Comparison of ENCODE assay signal across 9 mouse cellular contexts in genomic region chr4:130292271-130292670, GRCm38 (mm10). TPM values are rescaled to one million over a fixed set of nuclear protein-coding genes. Genes with fewer than 3 reads are reported as not detected.
A peak's percentile ranks its signal among the peaks of the same experiment; 100 is the strongest.
DNase-seq lines count a peak whose midpoint lies in the region; ATAC-seq and TF ChIP-seq lines count a peak whose summit lies in the region.
"Had no signal": no experiment of that assay in that cellular context is flagged by ENCODE, and none has a peak within 500 bp of the region (broad histone marks: within the 10 kb centered on the region; RNA-seq: fewer than 3 reads in every experiment).

No protein-coding gene starts in this region.

- H3K9me3 ChIP-seq in neural tube, embryonic 15.5 days (replicated peaks) = no peaks in the 10 kb centered on the region
- H3K9me3 ChIP-seq in stomach, postnatal 0 days (ENCODE audit: control insufficient read depth, low read length) = no peaks in the 10 kb centered on the region
- H3K9me3 ChIP-seq: embryonic facial prominence, embryonic 15.5 days had no signal

- H3K9ac ChIP-seq in neural tube, embryonic 15.5 days (replicated peaks) = no peak overlapping the region
- H3K9ac ChIP-seq in stomach, postnatal 0 days (ENCODE audit: low read length) = no peak overlapping the region
- H3K9ac ChIP-seq: embryonic facial prominence, embryonic 15.5 days had no signal

- H3K36me3 ChIP-seq in neural tube, embryonic 15.5 days = no peaks in the 10 kb centered on the region
- H3K36me3 ChIP-seq in kidney, adult 2 months (ENCODE audit: control insufficient read depth, insufficient read depth, low read length) = no peaks in the 10 kb centered on the region
- no peaks in the 10 kb centered on the region for H3K36me3 ChIP-seq in stomach, postnatal 0 days (ENCODE audit: control insufficient read depth, insufficient read depth, low read length)
- H3K36me3 ChIP-seq: embryonic facial prominence, embryonic 15.5 days had no signal

- no peak overlapping the region for H3K4me2 ChIP-seq in neural tube, embryonic 15.5 days
- no peak overlapping the region for H3K4me2 ChIP-seq in stomach, postnatal 0 days (replicated peaks; ENCODE audit: low read depth)
- H3K4me2 ChIP-seq: embryonic facial prominence, embryonic 15.5 days had no signal

- no peak for TF ChIP-seq POLR2A in kidney, adult 2 months (IDR thresholded peaks at IDR 0.05; ENCODE audit: low read depth, low read length)

- H3K4me3 ChIP-seq in neural tube, embryonic 15.5 days (replicated peaks) = no peak overlapping the region
- H3K4me3 ChIP-seq in kidney, adult 2 months (ENCODE audit: insufficient read depth, low read depth, low read length) = no peak overlapping the region
- H3K4me3 ChIP-seq in stomach, postnatal 0 days (ENCODE audit: low read depth, low read length) = no peak overlapping the region
- H3K4me3 ChIP-seq: embryonic facial prominence, embryonic 15.5 days had no signal

- TF ChIP-seq CTCF in kidney, adult 2 months (conservative IDR thresholded peaks at IDR 0.05; ENCODE audit: insufficient read depth, insufficient read length, low read depth, low read length) = peak; percentile 97
- TF ChIP-seq CTCF in stomach, postnatal 0 days (IDR thresholded peaks at IDR 0.05; ENCODE audit: low read depth) = peak; percentile 97

- intact Hi-C loops in gastrocnemius, postnatal 14 days (cut with DNase I; ENCODE audit: low total_unique reads) = loop anchor here (2.0 kb wide), 1 partner anchor 27 kb away; no protein-coding TSS in a partner anchor

- TF ChIP-seq EP300 in stomach, postnatal 0 days (optimal IDR thresholded peaks at IDR 0.05) = no peak

- H3K4me1 ChIP-seq in neural tube, embryonic 15.5 days = 0 out of 2 replicates have a peak, but pooled peaks cover 2% of the 10 kb centered on the region
- H3K4me1 ChIP-seq in kidney, adult 2 months (ENCODE audit: control insufficient read depth, insufficient read depth, low read length) = no peaks in the 10 kb centered on the region; the same call in 1 of the 2 replicates
- H3K4me1 ChIP-seq in stomach, postnatal 0 days (replicated peaks; ENCODE audit: control insufficient read depth, insufficient read depth) = no peaks in the 10 kb centered on the region

- H3K27me3 ChIP-seq in neural tube, embryonic 15.5 days (replicated peaks) = no peaks in the 10 kb centered on the region
- H3K27me3 ChIP-seq in kidney, adult 2 months (replicated peaks; ENCODE audit: control insufficient read depth, insufficient read depth, low read length) = no peaks in the 10 kb centered on the region
- no peaks in the 10 kb centered on the region for H3K27me3 ChIP-seq in stomach, postnatal 0 days (ENCODE audit: control insufficient read depth, insufficient read depth, low read length)
- H3K27me3 ChIP-seq: embryonic facial prominence, embryonic 15.5 days had no signal

- H3K27ac ChIP-seq in neural tube, embryonic 15.5 days (replicated peaks) = no peak overlapping the region
- no peak overlapping the region for H3K27ac ChIP-seq in kidney, adult 2 months (ENCODE audit: insufficient read depth, low read depth, low read length)
- H3K27ac ChIP-seq in stomach, postnatal 0 days (replicated peaks) = no peak overlapping the region
- H3K27ac ChIP-seq: embryonic facial prominence, embryonic 15.5 days had no signal

- 3% methylated on average over 4 of the region's 4 CpGs for WGBS in neural tube, embryonic 15.5 days
- WGBS in kidney, adult 2 months = under 1% methylated on average over 4 of the region's 4 CpGs
- 2% methylated on average over 4 of the region's 4 CpGs for WGBS in stomach, postnatal 0 days

- DNase-seq in neural tube, embryonic 10.5 days (ENCODE audit: extremely low spot score, low spot score) = peak; percentile 90
- DNase-seq in cerebellum, postnatal 4 days (ENCODE audit: low spot score in 2 of 2) = peak; percentile 72 to 81
- peak; percentile 61 for DNase-seq in gastrocnemius, postnatal 14 days
- peak; percentile 84 for DNase-seq in kidney, adult 2 months
- DNase-seq in liver = peak; percentile 92
- DNase-seq in monocyte, adult 2 months (ENCODE audit: low read depth in 1 of 2, low spot score in 2 of 2) = peak; percentile 22 to 52
- DNase-seq in stomach, postnatal 0 days (ENCODE audit: low spot score) = peak; percentile 91

- ATAC-seq in neural tube, embryonic 15.5 days (ENCODE audit: low FRiP score) = no peak
- peak; percentile 61 for ATAC-seq in stomach, postnatal 0 days (ENCODE audit: low FRiP score, low TSS enrichment)

RNA-seq across cellular contexts. Expression of gene Serinc2, which starts 13.3 kb away (rescaled TPM):
- polyA plus RNA-seq in neural tube, embryonic 15.5 days (2015; fragmentation: Nextera tagmentation; extraction: Ambion mirVana) = 28.7 and 29.1 TPM in 2 replicates
- total RNA-seq in gastrocnemius, postnatal 14 days (2021) = 10 to 100 TPM; 53.0 to 57.0 TPM
- 54.8 and 77.5 TPM in 2 replicates for polyA plus RNA-seq in kidney, adult 2 months (2012; rRNA removed)
- polyA plus RNA-seq in stomach, postnatal 0 days (2015; fragmentation: Nextera tagmentation; extraction: Ambion mirVana) = 137 and 142 TPM in 2 replicates

RNA-seq across cellular contexts. Expression of gene Fabp3, which starts 16.1 kb away (rescaled TPM):
- polyA plus RNA-seq in neural tube, embryonic 15.5 days (2015; fragmentation: Nextera tagmentation; extraction: Ambion mirVana) = 226 and 288 TPM in 2 replicates
- total RNA-seq in gastrocnemius, postnatal 14 days (2021) = 1,000 to 10,000 TPM in 1 of 2 experiments, 100 to 1,000 TPM in 1; 662 to 1,168 TPM
- 235 and 321 TPM in 2 replicates for polyA plus RNA-seq in kidney, adult 2 months (2012; rRNA removed)
- polyA plus RNA-seq in stomach, postnatal 0 days (2015; fragmentation: Nextera tagmentation; extraction: Ambion mirVana) = 74.2 and 83.8 TPM in 2 replicates

RNA-seq across cellular contexts. Expression of gene Gm10570, which starts 16.2 kb away (rescaled TPM):
- polyA plus RNA-seq in neural tube, embryonic 15.5 days (2015; fragmentation: Nextera tagmentation; extraction: Ambion mirVana) = 1.3 and 1.6 TPM in 2 replicates
- not detected for total RNA-seq in gastrocnemius, postnatal 14 days (2021)
- 0.25 and 0.62 TPM in 2 replicates for polyA plus RNA-seq in kidney, adult 2 months (2012; rRNA removed)
- not detected in 2 replicates for polyA plus RNA-seq in stomach, postnatal 0 days (2015; fragmentation: Nextera tagmentation; extraction: Ambion mirVana)

Comparison
In these comparisons a context has a peak if more than half of its experiments do, and no peak if none do; other contexts are left out.
1. DNase-seq: peak in every context shown above with its lines; median percentile 92 in liver; 91 in stomach, postnatal 0 days; 90 in neural tube, embryonic 10.5 days; 84 in kidney, adult 2 months; 76 in cerebellum, postnatal 4 days; 61 in gastrocnemius, postnatal 14 days; 37 in monocyte, adult 2 months.